Comparison of ENCODE assay signal across 27 mouse cellular contexts in the genomic region with DNA sequence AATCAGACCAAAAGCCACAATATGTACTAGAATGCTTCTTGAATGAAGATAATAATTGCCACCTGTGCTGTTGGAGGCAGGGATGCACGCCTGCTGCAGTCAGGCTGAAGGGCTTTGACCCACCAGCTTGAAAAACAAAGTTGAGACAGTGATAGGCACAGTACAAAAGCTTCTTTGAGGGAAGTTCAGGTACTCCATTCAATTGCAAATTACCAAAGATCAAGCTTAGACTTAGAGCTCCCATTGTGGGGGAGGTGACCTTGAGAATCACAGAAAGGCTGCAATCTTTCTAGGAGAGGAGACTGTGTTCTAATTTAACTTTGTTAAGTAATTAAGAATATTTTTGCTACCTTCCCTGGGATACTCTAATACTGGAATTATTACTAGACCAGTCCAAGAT. TPM values are rescaled to one million over a fixed set of nuclear protein-coding genes. Genes with fewer than 3 reads are reported as not detected.
"Had no signal": no experiment of that assay in that cellular context is flagged by ENCODE, and none has a peak within 500 bp of the region (broad histone marks: within the 10 kb centered on the region; RNA-seq: fewer than 3 reads in every experiment).

No protein-coding gene starts in this region.

- H3K4me1 ChIP-seq: midbrain, embryonic 10.5 days; midbrain, embryonic 12.5 days; neural tube, embryonic 13.5 days; neural tube, embryonic 15.5 days had no signal

- H3K27me3 ChIP-seq: midbrain, embryonic 12.5 days; neural tube, embryonic 13.5 days; neural tube, embryonic 15.5 days had no signal

- H3K27ac ChIP-seq: midbrain, embryonic 10.5 days; midbrain, embryonic 12.5 days; neural tube, embryonic 13.5 days; neural tube, embryonic 15.5 days had no signal

- H3K9ac ChIP-seq: lung, embryonic 14.5 days; midbrain, embryonic 12.5 days; neural tube, embryonic 13.5 days; neural tube, embryonic 15.5 days had no signal

- H3K36me3 ChIP-seq: midbrain, embryonic 10.5 days; midbrain, embryonic 12.5 days; neural tube, embryonic 13.5 days; neural tube, embryonic 15.5 days had no signal

- DNase-seq: lung, adult 18-20 months; lung, embryonic 14.5 days; lung, postnatal 10 days; lung, postnatal 4 days; midbrain, embryonic 14.5 days; retina, postnatal 1 day; right cerebral cortex, adult 18-20 months; right cerebral cortex, postnatal 25 days; right cerebral cortex, postnatal 4 days; spleen, adult 18-20 months; thymus, adult 18-20 months; thymus, postnatal 14 days; thymus, postnatal 36 days had no signal

- H3K4me3 ChIP-seq: midbrain, embryonic 10.5 days; midbrain, embryonic 12.5 days; myocyte; neural tube, embryonic 13.5 days; neural tube, embryonic 15.5 days had no signal

RNA-seq across cellular contexts. Expression of gene Gm9513, which starts 20.4 kb away (rescaled TPM):
- total RNA-seq: megakaryocyte, adult 5-6 weeks; megakaryocyte-erythroid progenitor cell, adult 5-6 weeks had no signal
- polyA plus RNA-seq: lung, embryonic 14.5 days; lung, embryonic 16.5 days; midbrain, embryonic 10.5 days; midbrain, embryonic 12.5 days; midbrain, embryonic 14.5 days; midbrain, embryonic 16.5 days; myocyte; neural tube, embryonic 11.5 days; neural tube, embryonic 13.5 days; neural tube, embryonic 15.5 days; small intestine, adult 2 months; stomach, embryonic 14.5 days; stomach, embryonic 16.5 days; thymus, postnatal 0 days had no signal

RNA-seq across cellular contexts. Expression of gene Gm5615, which starts 45.9 kb away (rescaled TPM):
- total RNA-seq: megakaryocyte, adult 5-6 weeks; megakaryocyte-erythroid progenitor cell, adult 5-6 weeks had no signal
- polyA plus RNA-seq: lung, embryonic 14.5 days; lung, embryonic 16.5 days; midbrain, embryonic 10.5 days; midbrain, embryonic 12.5 days; midbrain, embryonic 14.5 days; midbrain, embryonic 16.5 days; myocyte; neural tube, embryonic 11.5 days; neural tube, embryonic 13.5 days; neural tube, embryonic 15.5 days; small intestine, adult 2 months; stomach, embryonic 14.5 days; stomach, embryonic 16.5 days; thymus, postnatal 0 days had no signal
